Mouse (Mus musculus) forebrain, embryonic 12.5 days (tissue): ENCODE data around the gene Trdn. TPM values are rescaled to one million over a fixed set of nuclear protein-coding genes. Genes with fewer than 3 reads are reported as not detected.

Experiments
- ATAC-seq: fragments of 200-750 bp; cut with Nextera tagmentation; 2 replicates; pipeline ENCODE4 v1.8.0; 2017; ENCODE audit warnings: moderate TSS enrichment; ENCODE audit not compliant: low FRiP score
- H3K27ac ChIP-seq: fragments of 300-500 bp; sonication (generic); 2 replicates; pipeline ENCODE4 v1.5.1; 2016; ENCODE audit warnings: mild to moderate bottlenecking
- H3K27me3 ChIP-seq: fragments of 300-500 bp; sonication (generic); 2 replicates; pipeline ENCODE4 v1.6.1; 2016; ENCODE audit warnings: mild to moderate bottlenecking
- H3K36me3 ChIP-seq: fragments of 300-500 bp; sonication (generic); replicated peaks from 2 replicates; pipeline ENCODE4 v1.6.1; 2016; ENCODE audit warnings: mild to moderate bottlenecking
- H3K4me1 ChIP-seq: fragments of 300-500 bp; sonication (generic); 2 replicates; pipeline ENCODE4 v1.6.1; 2016
- H3K4me2 ChIP-seq: fragments of 300-500 bp; sonication (generic); 2 replicates; pipeline ENCODE4 v1.6.1; 2016; ENCODE audit warnings: mild to moderate bottlenecking, moderate library complexity
- H3K4me3 ChIP-seq: fragments of 300-500 bp; sonication (generic); replicated peaks from 2 replicates; pipeline ENCODE4 v1.5.1; 2016; ENCODE audit warnings: mild to moderate bottlenecking
- H3K9ac ChIP-seq: fragments of 300-500 bp; sonication (generic); 2 replicates; pipeline ENCODE4 v1.6.1; 2016; ENCODE audit warnings: mild to moderate bottlenecking
- H3K9me3 ChIP-seq: fragments of 300-500 bp; sonication (generic); 2 replicates; pipeline ENCODE4 v1.6.1; 2016
- WGBS: fragments of 180-500 bp; shearing (Covaris S2); methylation state at CpG from one replicate; pipeline ENCODE4 v1.1.7; 2016; 5-methylcytosine and 5-hydroxymethylcytosine counted together
- polyA plus RNA-seq: library from polyadenylated mRNA; unstranded; fragments of >200 nt; fragmentation: Nextera tagmentation; extraction: Ambion mirVana; gene quantifications from 2 replicates; pipeline ENCODE4 v1.2.1, GENCODE M21; 2016

The Trdn gene
- polyA plus RNA-seq, 1 experiment from 2014 or later = 0.10 TPM

DNA sequence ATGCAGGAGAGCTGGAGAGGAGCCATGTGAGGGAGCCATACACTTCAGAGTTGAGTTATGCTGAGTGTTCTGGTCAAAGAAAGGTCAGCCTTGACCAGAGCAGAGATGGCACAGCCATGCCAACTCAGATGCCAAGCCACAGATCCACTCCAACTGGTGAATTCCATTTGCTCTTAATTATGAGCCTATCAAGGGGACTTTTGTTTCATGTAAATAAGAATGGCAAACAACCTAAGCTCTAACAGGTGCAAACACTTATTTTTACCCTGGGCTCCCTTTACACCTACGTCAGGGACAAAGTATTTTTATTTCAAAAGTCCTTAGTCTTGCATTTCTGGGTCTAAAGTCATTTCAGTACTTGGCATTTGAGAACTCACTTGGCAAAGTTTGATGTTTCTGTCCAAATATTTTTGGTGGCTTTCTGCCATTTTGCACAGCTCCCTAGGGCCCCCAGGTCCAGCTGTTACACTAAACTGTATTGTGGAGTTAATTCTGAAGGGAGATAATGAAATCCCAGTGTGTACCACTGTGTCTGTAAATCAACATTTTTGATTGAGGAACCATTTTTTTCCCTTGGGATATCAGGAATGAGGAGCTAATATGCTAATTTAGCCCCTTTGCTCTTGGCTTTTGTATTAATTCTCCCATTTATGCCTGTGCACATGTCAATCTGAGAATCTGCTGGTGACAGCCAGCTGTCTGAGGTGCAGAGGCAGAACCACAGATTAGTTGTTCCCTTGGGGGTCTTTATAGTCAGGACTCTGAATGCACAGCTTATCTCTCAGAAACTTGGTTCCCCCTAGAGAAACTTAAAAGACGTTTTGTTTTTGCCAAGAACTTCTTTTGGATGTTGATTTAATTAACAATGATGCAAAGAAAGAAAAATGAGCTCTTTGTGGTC, 99.6 kb downstream of the Trdn start:
- no peak overlapping the region for H3K27ac ChIP-seq

GRCm38 (mm10) chr10:33189031-33189430, 108.7 kb downstream of the Trdn start:
- no peak overlapping the region for H3K9ac ChIP-seq
- no peak overlapping the region for H3K4me3 ChIP-seq
- no peaks in the 10 kb centered on the region for H3K4me1 ChIP-seq
- WGBS = 74% methylated on average over 1 of the region's 1 CpGs
- no peak overlapping the region for H3K27ac ChIP-seq
- no peaks in the 10 kb centered on the region for H3K36me3 ChIP-seq
- H3K4me2 ChIP-seq = no peak overlapping the region
- H3K9me3 ChIP-seq = no peaks in the 10 kb centered on the region
- ATAC-seq = no peak
- H3K27me3 ChIP-seq = no peaks in the 10 kb centered on the region

More for the DNA sequence above, 99.6 kb downstream of the Trdn start:
- Histone ChIP-seq H3K9ac (no peak overlapping the region), H3K4me1 (no peaks in the 10 kb centered on the region; the same call in 1 of the 2 replicates), H3K4me2 (no peak overlapping the region), H3K9me3 (no peaks in the 10 kb centered on the region), H3K36me3 (no peaks in the 10 kb centered on the region), H3K27me3 (no peaks in the 10 kb centered on the region), H3K4me3 (no peak overlapping the region)
- WGBS = 30% methylated on average over 2 of the region's 2 CpGs
- ATAC-seq = 0 out of 2 replicates have a peak, but pooled peaks have one; percentile 49

- Histone ChIP-seq H3K4me3 (no peak overlapping the region), H3K27ac (no peak overlapping the region)
- ATAC-seq = no peak
Observed at GRCm38 (mm10) chr10:33195919-33196318, 115.6 kb downstream of the Trdn start.

DNA sequence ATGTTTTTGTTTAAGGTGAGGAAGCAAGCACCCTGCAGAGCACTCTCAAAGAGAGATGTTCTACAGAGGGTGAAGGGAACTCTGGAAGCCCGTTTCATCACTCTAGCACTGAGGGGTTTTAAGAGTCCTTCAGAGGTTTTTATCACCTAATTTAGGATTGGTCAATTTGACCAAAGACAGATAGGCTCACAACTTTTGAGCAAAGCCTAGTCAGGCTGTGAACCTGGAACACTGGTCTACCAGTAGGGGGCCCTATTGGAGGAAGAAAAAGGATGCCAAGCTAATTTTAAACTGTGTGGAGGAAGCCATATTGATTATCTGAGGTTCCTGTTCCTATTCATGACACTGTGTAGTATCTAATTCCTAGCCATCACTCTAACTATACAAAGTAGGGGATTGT, 117.9 kb downstream of the Trdn start:
- Histone ChIP-seq H3K9ac (no peak overlapping the region), H3K9me3 (no peaks in the 10 kb centered on the region), H3K27me3 (no peaks in the 10 kb centered on the region), H3K27ac (no peak overlapping the region), H3K4me1 (peaks cover 2% of the 10 kb centered on the region; the same call in 1 of the 2 replicates), H3K36me3 (no peaks in the 10 kb centered on the region), H3K4me2 (no peak overlapping the region), H3K4me3 (no peak overlapping the region)
- WGBS = 79% methylated on average over 1 of the region's 1 CpGs
- ATAC-seq = no peak

More at GRCm38 (mm10) chr10:33195919-33196318, 115.6 kb downstream of the Trdn start:
- 0% methylated on average over 1 of the region's 1 CpGs for WGBS
- H3K36me3 ChIP-seq = no peaks in the 10 kb centered on the region
- H3K4me1 ChIP-seq = peaks cover 2% of the 10 kb centered on the region; the same call in 1 of the 2 replicates
- no peaks in the 10 kb centered on the region for H3K9me3 ChIP-seq
- no peak overlapping the region for H3K4me2 ChIP-seq
- H3K27me3 ChIP-seq = no peaks in the 10 kb centered on the region
- no peak overlapping the region for H3K9ac ChIP-seq

DNA sequence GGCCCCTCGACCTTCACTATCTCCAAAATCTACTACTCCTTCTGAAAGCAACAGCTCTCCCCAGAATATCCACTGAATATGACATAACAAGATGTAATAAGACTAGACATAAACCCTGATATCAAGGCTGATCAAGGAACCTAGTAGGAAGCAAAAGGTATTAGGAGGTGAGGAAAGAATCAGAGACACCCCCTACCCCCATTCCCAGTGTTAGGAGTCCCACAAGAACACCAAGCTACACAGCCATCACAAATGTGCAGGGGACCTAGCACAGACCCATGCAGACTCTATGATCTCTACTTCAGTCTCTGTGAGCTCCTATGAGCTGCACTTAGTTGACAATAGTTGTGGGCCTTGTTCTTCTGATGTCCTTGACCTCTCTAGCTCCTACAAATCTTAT, 130.1 kb downstream of the Trdn start:
- no peak overlapping the region for H3K9ac ChIP-seq
- no peak overlapping the region for H3K4me3 ChIP-seq
- no peak for ATAC-seq
- no peaks in the 10 kb centered on the region for H3K4me1 ChIP-seq
- H3K36me3 ChIP-seq = no peaks in the 10 kb centered on the region
- no peaks in the 10 kb centered on the region for H3K27me3 ChIP-seq
- H3K4me2 ChIP-seq = no peak overlapping the region
- no peaks in the 10 kb centered on the region for H3K9me3 ChIP-seq
- 73% methylated on average over 1 of the region's 1 CpGs for WGBS
- H3K27ac ChIP-seq = no peak overlapping the region

- Histone ChIP-seq H3K4me2 (no peak overlapping the region), H3K27me3 (no peaks in the 10 kb centered on the region), H3K4me1 (no peaks in the 10 kb centered on the region), H3K9ac (no peak overlapping the region), H3K27ac (no peak overlapping the region), H3K9me3 (no peaks in the 10 kb centered on the region), H3K36me3 (no peaks in the 10 kb centered on the region), H3K4me3 (no peak overlapping the region)
- ATAC-seq = no peak
- 23% methylated on average over 1 of the region's 1 CpGs for WGBS
Observed at GRCm38 (mm10) chr10:33253911-33254310, 173.6 kb downstream of the Trdn start.

GRCm38 (mm10) chr10:33256202-33256601, 175.8 kb downstream of the Trdn start:
- H3K4me2 ChIP-seq = no peak overlapping the region
- H3K27me3 ChIP-seq = no peaks in the 10 kb centered on the region
- H3K4me3 ChIP-seq = no peak overlapping the region
- H3K36me3 ChIP-seq = no peaks in the 10 kb centered on the region
- no peak overlapping the region for H3K9ac ChIP-seq
- WGBS = 74% methylated on average over 1 of the region's 1 CpGs
- no peaks in the 10 kb centered on the region for H3K4me1 ChIP-seq
- no peaks in the 10 kb centered on the region for H3K9me3 ChIP-seq
- ATAC-seq = no peak
- no peak overlapping the region for H3K27ac ChIP-seq

- H3K9ac ChIP-seq = no peak overlapping the region
- no peak overlapping the region for H3K4me3 ChIP-seq
- no peaks in the 10 kb centered on the region for H3K4me1 ChIP-seq
- 28% methylated on average over 2 of the region's 2 CpGs for WGBS
- H3K36me3 ChIP-seq = no peaks in the 10 kb centered on the region
- no peak for ATAC-seq
- no peaks in the 10 kb centered on the region for H3K27me3 ChIP-seq
- H3K27ac ChIP-seq = no peak overlapping the region
- H3K4me2 ChIP-seq = no peak overlapping the region
- H3K9me3 ChIP-seq = no peaks in the 10 kb centered on the region
Observed at GRCm38 (mm10) chr10:33304982-33305381, 224.6 kb downstream of the Trdn start.

- no peaks in the 10 kb centered on the region for H3K36me3 ChIP-seq
- H3K9ac ChIP-seq = no peak overlapping the region
- 92% methylated on average over 1 of the region's 1 CpGs for WGBS
- no peaks in the 10 kb centered on the region for H3K4me1 ChIP-seq
- no peak for ATAC-seq
- no peak overlapping the region for H3K4me3 ChIP-seq
- H3K9me3 ChIP-seq = no peaks in the 10 kb centered on the region
- no peaks in the 10 kb centered on the region for H3K27me3 ChIP-seq
- no peak overlapping the region for H3K27ac ChIP-seq
- H3K4me2 ChIP-seq = no peak overlapping the region
Observed at GRCm38 (mm10) chr10:33353026-33353425, 272.7 kb downstream of the Trdn start.

- ATAC-seq = no peak
Observed at GRCm38 (mm10) chr10:33366521-33366920, 286.2 kb downstream of the Trdn start.

DNA sequence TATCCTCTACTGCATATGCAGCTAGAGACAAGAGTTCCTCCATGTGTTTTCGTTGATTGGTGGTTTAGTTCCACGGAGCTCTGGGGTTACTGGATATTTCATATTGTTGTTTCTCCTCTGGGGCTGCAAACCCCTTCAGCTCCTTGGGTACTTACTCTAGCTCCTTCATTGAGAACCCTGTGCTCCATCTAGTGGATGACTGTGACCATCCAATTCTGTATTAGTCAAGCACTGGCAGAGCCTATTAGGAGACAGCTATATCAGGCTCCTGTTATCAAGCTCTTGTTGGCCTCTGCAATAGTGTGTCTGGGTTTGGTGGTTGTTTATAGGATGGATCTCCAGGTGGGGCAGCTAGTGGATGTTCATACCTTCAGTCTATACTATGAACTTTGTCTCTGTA, 290.2 kb downstream of the Trdn start:
- 83% methylated on average over 2 of the region's 2 CpGs for WGBS
- H3K27ac ChIP-seq = no peak overlapping the region
- H3K4me1 ChIP-seq = no peaks in the 10 kb centered on the region
- no peak overlapping the region for H3K4me3 ChIP-seq
- H3K36me3 ChIP-seq = no peaks in the 10 kb centered on the region
- no peaks in the 10 kb centered on the region for H3K27me3 ChIP-seq
- no peak overlapping the region for H3K9ac ChIP-seq
- no peaks in the 10 kb centered on the region for H3K9me3 ChIP-seq
- no peak for ATAC-seq
- no peak overlapping the region for H3K4me2 ChIP-seq

More at GRCm38 (mm10) chr10:33366521-33366920, 286.2 kb downstream of the Trdn start:
- no peak overlapping the region for H3K4me2 ChIP-seq
- no peaks in the 10 kb centered on the region for H3K9me3 ChIP-seq
- H3K4me1 ChIP-seq = no peaks in the 10 kb centered on the region
- H3K27ac ChIP-seq = no peak overlapping the region
- H3K4me3 ChIP-seq = no peak overlapping the region
- no peak overlapping the region for H3K9ac ChIP-seq
- H3K36me3 ChIP-seq = no peaks in the 10 kb centered on the region
- no peaks in the 10 kb centered on the region for H3K27me3 ChIP-seq

DNA sequence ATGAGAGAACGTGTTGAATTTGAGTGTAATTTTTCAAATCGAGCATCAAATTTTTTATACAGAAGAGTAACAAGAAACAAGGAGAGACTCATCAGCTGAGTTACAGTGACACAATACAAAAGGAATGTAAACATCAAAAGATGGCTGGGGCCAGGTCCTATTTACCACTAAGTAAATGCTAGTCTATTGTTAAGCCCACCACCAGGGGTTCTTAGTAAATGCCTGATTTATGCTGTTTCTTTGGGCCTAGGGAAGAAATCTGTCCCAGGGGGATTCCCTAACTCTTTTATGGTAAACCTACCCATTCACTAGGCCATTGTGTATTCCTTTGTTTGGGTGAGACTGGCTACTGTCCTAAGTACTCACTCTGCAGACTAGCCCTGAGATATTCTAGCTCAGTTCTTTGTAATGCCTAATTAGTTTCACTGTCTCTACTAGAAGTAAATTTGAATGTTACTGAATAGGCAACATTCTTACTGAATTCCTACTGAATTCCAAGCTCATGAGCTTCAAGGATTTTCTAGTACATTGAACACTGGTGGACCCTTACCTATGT, 295.2 kb downstream of the Trdn start:
- WGBS = 79% methylated on average over 2 of the region's 2 CpGs
- no peak for ATAC-seq

More for the DNA sequence above, 295.2 kb downstream of the Trdn start:
- Histone ChIP-seq H3K27ac (no peak overlapping the region), H3K27me3 (no peaks in the 10 kb centered on the region), H3K9ac (no peak overlapping the region), H3K9me3 (no peaks in the 10 kb centered on the region), H3K4me3 (no peak overlapping the region), H3K4me1 (no peaks in the 10 kb centered on the region), H3K4me2 (no peak overlapping the region), H3K36me3 (no peaks in the 10 kb centered on the region)
